Mouse (Mus musculus): ENCODE results near the gene Dph3.

Dph3 gene

DNA sequence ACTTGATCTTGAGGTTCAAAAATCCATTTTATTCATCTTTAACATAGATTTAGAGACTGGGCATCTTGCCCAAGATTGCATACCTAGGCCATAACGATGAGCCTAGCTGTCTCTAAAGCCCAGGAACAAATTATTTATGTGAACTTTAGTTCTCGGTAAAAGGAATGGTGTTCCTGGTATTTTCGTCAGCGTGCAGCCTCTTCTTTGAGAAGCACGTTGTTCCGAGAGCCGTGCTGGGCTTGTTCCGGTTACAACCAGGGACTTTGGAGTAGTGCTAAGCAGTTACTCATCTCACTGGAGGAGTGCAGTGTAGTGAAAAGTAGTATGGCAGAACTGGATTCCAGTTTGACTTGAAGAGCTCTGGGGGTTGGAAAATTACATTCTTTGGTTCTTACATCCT lies 697 bp upstream of the Dph3 start:
- no peak for DNase-seq (ENCODE audit: extremely low spot score, low spot score)

DNA sequence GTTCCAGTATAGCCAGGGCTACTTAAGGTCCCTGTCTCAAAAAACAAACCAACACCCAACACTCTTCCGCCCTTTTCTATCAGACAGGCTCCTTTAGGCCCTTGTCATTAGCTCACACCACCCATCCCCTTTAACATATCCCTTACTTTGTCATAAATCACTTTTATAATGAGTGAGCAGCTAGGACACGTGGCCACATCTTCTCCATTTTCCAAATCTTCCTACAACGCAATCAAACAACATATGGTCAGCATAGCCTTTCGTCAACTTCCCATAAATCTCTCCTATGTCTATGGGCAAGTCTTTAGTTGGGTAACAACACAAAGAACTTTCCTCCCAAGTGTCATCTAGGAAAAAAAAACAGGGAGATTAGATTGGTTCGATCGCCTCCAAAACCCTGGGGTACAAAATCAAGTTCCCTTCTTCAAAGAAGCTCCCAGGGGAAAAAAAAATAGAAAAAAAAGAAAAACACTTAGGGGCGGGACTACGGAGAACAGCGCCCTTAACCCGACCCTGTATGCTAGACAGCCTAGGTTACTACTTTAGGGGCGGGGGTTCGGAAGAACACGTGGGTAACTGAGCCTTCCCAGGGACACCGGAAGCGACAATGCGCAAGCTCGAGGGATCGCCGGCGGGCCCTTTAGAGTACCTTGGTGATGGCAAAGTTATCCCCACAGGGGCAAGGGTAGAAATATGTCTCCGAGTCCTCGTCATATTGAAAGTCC lies 606 bp downstream of the Dph3 start, which contains the start of gene Oxnad1:
Oxnad1 (plus strand) TSS at position 614 of the 725 bp plus-strand sequence.
- DNase-seq (ENCODE audit: extremely low spot score, low spot score): no peak

DNA sequence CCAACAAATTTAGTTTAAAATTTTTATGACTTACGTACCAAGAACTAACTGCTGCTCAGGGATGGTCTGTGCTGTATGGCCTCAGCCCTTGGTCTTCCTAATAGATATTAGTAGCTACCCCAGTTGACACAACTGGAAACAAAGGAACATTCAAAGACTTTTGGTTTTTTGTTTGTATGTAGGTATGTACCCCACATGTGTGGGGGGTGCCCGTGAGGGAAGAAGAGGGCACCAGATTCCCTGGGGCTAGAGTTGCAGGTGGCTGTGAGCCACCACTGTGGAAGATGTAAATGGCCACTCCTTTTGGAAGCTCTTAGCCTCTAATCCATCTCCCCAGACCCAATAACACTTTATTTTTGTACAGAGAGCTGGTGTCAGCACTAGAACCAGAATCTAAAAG lies 2.1 kb downstream of the Dph3 start:
- DNase-seq (ENCODE audit: extremely low spot score, low spot score): no peak

DNA sequence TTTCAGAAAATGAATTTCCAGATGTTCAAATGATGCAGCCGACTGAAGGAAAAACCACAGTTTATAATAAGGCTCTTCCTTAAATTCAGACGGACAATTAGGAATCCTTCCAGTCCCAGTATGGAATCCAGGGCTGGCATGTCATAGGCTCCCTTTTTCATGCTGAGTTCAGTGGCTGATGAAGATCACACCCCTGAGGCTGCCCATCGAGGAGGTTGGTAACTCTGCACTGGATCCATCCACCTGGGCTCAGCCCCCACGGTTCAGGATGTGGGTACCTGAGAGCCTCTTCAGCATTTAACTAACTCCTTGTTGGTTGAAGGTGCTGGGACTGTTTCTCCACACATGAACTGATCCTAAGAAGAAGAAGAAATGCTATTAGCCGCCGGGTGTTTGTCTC lies 2.6 kb downstream of the Dph3 start:
- no peak for DNase-seq (ENCODE audit: extremely low spot score, low spot score)

DNA sequence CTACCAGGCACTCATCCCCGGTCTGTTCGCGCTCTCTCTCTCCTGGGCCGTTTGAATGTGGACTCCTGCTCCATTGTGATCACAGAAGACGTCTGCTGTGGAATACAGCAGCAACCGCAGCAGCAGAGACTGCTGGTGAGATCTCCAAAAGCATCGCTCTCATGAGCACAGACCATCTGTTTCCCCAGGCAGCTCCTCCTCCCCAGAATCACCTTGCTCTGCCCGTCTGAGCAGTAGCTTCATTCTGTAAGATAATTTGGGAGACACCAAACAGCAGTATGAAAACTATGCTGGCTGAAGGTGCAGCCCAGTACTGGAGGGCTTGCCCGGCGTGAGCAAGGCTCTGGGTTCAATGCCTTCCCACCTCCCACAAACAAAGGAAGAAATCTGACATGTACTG lies 4.5 kb downstream of the Dph3 start:
- DNase-seq (ENCODE audit: extremely low spot score, low spot score): no peak

DNA sequence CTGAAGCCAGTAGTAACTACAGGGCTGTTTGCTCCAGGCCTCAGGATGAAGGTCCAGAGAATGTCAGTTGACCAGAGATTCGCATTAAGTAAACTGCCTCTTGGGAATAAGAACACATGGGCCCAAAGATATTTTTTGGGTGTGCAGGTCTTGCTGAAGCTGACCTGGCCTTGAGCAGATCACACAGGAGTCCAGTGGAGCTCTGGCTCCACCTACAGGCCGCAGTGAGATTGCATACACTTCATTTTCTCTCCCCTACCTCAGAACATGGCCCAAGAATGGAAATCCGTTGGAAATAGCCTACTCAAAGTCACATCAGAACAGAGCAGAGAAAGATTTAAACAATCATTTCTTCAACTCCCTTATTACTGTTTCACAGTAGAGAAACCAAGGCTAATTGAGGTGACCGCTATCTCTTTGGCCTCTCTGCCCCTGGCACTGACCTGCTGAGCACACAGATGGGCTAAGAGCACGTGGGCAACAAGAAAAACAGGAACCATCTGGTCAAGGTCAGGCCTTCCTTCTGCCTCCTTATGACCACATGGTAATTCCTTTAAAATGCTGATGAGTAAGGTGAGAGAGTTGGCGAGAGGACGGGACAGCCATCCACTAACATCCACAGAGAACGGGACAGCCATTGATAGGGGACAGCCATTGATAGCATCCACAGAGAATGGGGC lies 8.5 kb downstream of the Dph3 start:
- peak; percentile 78 for DNase-seq (ENCODE audit: extremely low spot score, low spot score)

DNA sequence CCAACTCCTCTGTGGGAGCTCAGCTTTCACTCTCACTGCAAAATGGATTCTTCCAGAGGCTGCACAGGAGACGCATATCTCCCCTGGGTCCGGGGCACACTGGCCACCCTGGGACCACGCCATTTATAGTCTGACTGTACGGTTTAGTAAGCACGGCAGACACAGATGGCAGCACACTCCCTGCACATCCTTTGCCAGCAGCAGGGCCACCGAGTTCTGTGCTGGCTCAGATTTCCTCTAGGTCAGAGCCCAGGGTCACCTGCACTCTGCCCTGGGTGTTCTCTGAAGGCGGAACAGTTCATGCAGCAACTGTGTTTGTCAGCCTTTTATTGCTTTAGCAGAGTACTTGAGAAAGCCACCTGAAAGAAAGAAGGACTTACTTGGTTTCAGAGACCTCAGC lies 11.6 kb downstream of the Dph3 start:
- no peak for DNase-seq (ENCODE audit: extremely low spot score, low spot score)

DNA sequence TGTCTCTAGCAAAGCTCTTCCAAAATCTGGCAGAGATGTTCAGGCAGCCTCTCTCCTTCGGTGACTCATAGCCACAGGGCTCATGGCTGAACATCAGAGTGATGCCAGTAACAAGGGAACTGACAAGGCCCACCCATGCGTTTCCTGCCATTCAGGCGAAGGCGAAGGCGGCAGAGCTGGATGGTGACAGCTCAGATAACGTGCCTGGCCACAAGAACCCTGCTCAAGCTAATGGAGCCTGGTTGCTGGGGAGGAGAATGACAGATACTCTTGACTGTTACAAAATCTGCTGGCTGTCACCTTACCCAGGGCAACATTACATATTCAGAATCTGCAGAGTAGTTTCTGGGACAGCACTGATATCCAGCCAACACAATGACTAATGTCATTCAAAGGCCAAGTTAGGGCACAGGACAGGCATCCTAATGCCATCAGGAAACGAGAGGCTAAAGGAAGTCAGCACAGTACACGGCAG lies 12.3 kb downstream of the Dph3 start:
- no peak for DNase-seq (ENCODE audit: extremely low spot score, low spot score)

DNA sequence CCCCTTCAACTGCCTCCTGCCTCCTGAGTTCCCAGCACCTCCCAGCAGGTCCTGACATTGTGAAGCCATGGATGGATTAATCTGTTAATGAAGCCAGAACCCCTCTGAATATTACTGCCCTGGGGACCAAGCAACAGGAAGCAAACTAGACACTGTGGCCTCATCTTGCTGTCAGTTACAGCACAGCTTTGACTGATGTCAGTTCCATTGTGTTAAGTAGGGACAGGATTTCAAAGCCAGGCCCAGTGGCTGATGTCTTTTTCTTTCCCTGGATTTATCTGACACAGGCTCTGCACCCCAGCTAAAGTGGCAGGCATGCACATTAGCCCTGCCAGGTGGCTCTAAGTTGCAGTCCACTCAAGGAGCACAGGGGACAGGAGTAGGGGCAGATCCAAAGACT lies 12.7 kb downstream of the Dph3 start:
- DNase-seq (ENCODE audit: extremely low spot score, low spot score): no peak

DNA sequence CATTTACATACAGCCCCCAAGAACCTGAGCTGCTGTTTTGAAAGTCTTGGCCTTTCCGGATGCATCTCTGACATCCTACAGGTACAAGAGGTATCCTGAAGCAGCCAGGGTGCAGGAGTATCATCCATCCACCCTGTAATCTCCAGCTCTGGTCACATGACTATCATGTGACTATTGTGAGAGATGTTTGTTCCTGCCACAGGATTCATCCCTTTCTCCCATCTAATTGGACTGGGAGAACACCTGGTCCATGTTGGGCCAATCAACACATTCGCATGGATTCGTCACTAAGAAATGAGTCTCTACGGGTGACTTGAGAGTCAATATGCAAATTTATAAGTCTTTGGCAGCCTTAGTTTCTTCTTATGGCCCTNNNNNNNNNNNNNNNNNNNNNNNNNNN lies 24.1 kb downstream of the Dph3 start:
- DNase-seq (ENCODE audit: extremely low spot score, low spot score): no peak

DNA sequence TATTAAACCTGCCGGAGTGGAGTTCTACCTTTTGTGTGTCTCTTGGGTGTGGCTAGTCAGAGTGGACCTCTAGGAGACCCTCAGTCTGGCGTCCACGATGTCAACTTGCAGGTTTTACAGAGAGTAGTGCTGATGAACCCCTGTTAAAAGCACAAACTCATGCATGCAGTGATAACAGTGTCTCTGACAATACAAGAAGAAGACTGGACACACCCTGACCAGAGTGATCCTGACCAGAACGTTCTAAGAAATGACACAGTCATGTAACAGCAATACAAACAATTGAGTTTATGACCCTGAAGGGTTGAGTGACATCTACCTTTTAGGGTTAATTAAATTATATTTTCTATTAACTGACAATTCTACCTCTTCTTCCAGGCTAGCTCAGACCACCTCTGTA lies 27.9 kb downstream of the Dph3 start:
- no peak for DNase-seq (ENCODE audit: extremely low spot score, low spot score)

DNA sequence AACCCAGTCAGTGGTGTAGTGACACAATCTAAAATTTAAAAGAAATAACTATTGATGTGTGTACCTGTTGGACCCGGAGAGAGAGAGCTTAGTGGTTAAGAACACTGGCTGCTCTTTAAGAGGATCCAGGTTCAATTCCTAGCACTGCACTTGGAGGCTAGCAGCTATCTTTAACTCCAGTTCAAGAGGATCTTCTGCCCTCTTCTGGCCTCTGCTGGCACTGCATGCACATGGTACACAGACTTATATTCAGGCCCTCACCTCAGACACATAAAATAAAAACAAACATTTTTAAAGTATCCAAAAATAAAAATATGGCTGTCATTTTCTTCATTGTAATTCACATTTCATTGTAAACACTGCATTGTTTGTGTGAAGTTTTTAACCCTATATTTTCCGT lies 28.9 kb downstream of the Dph3 start:
- no peak for DNase-seq (ENCODE audit: extremely low spot score, low spot score)

DNA sequence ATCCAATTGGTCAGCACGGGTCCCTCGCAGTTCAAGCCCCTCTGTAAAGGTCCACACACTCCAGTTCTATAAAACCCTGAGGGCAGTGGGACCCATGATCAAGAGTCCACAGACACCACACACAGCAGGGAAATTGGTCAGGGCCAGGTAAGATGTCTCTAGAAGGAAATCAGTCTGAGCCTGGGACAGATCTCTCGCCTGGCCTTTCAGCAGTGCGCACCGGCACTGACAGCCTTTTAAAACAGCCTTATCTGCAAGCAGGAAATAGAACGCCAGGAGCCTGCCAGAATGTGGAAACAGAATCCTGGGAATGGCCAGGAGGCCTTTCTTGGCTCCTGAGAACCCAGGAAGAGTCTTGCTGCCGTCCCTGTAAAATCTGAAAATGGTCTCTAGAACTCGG lies 29.7 kb downstream of the Dph3 start:
- DNase-seq (ENCODE audit: extremely low spot score, low spot score): no peak

DNA sequence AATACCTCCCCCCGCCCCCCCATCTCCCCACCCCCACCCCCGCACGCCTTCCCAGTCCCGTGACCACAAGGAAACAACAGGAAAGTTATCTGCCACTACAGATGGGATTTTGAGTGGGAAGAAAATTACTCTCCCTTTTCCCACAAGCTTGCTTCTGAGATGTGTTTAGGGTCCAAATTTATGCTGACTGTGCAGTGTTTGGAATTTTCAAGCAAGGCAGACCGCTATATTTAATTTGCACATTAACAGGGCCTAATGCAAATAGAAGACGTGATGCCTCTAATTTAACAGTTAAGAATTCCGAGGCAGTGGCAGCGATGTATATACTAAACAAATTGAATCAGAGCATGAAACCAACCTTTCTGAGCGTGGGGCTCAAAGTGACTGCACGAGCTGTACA lies 30.7 kb downstream of the Dph3 start:
- no peak for DNase-seq (ENCODE audit: extremely low spot score, low spot score)

DNA sequence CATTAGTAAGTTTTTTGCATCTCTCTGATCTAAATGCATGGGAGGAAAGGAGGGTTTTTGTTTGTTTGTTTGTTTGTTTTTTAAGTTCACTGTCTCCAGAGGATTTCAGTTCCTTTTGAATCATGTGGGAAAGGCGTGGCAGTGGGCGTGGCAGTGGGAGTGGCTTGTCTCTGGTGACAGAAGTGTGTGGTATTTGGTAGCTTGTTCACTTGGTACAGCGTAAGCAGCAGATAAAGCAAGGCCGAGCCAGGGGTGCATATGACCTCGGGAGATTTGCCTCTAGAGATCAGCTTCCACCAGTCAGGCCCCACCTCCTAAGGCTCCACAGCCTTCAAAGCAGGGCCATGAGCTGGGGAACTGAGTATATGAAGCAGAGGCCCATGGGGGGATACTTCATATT lies 31.6 kb downstream of the Dph3 start:
- no peak for DNase-seq (ENCODE audit: extremely low spot score, low spot score)

DNA sequence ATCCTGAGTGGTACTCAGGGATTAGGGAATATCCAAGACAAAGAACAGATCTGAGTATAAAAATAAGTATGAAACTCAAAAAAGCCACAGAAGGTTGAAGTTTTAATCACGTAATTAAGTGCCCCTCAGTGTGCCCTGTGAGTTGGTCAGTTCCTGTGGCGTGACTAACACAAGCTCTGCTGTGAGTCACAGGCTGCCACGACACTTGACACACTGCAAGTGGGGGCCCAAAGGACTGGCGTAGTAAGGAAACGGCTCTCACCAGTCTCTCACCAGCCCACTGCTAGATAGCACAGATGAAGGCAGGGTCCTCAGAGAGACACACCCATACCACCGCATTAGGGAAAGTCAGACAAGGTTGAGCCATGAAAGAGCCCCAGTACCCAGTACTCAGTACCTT lies 35.4 kb downstream of the Dph3 start:
- DNase-seq (ENCODE audit: extremely low spot score, low spot score): no peak

DNA sequence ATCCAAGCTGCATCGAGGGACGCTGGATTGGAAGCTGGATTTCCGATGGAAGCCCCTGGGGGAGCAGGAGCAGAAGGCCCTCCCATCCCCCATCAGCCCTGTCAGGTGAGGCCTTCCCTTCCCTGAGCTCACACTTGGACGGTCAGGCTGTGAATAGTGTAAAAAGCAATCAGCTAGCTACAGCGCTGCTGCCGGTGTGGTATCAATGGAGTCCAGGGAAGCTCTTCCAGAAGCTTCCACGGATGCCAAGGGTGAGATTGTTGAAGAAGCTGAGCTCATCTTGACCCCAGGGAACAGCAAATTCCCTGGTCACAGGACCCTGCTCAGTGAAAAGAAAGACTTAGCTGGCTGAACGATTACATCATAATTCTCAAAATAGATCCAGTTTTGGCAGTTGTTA lies 39.2 kb downstream of the Dph3 start:
- DNase-seq (ENCODE audit: extremely low spot score, low spot score): no peak

DNA sequence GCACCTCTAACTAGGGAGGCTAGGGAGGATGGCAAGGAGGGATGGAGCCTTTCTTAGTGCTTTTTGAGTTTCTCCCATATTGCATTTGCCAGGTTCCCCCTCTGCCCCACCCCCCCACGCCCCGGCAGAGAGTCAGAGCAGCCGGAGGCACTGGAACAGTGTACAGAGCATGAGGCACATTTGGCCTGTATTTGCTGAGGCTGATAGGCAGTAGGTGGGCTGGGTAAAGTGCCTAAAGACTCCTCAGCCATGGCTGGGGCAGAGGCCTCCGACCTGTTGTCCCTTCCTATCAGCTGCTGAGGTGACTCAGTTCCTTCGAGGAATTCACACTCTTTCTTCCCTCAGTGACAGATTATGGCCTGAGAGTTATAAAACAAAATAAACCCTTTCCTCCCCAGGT lies 43.4 kb downstream of the Dph3 start:
- DNase-seq (ENCODE audit: extremely low spot score, low spot score): no peak

DNA sequence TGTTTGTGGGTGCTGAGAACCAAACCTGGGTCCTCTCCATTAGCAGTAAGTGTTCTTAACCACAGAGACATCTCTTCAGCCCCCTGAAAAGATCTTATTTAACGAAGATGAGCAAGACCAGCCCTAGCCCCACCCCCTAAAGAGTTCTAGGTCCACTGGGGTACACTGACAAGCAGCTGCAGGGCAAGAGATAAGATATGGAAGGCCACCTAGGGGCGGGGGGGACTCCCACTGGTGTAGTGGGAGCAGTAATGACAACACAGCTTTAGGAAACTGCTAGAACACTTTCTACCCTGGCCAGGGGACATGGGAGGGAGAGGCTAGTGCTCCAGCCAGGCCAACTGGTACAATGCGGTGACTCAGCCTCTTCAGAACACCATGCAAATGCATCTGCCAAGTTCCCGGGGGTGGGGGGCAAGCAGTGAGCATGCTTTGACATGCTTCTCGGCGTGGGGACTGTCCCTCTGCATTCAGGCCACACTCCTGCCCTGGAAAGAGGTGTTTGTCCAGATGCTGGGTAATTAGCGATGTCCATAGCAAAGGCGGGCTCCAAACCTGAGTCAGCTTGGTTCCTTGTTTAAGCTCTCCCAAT lies 47.8 kb downstream of the Dph3 start:
- no peak for DNase-seq (ENCODE audit: extremely low spot score, low spot score)

DNA sequence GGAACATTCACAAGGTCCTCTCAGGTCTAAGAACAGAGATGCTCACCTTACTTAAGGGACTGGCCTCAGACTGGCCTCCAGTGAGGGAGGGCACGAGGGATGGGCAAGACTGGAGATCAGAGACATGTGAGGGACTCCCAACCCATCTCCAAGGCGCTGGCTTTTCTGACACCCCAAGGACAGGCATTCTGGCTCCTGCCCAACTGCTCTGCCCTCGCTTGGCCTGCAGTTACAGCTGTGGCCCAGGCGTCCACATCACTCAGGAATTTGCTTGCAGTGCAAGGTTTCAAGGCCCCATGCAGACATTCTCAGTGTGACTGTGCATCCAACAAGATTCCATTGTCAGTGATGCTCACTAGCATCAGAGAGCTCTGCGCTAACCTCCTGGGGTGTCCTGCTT lies 49.0 kb downstream of the Dph3 start:
- no peak for DNase-seq (ENCODE audit: extremely low spot score, low spot score)

DNA sequence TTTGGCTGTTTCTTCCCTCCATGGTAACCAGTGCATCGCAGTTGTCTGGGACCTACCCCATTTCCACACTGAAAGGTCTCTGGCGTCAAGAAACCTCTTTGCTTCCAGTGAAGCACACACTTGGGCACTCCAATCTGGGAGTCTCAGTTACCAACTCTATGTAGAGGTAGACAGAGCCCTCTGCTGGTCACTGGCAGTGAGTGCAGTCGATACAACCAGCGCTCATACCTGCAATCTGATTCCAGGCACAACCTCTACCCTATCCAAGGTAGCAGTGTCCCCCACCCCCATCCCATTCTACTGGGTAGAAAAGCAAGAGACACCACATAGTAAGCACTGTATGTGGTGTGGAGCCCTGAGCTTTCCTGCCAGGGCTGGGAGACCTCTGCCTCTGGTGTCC lies 53.0 kb downstream of the Dph3 start:
- DNase-seq (ENCODE audit: extremely low spot score, low spot score): peak; percentile 69

Measured in neural tube, embryonic 10.5 days (tissue).